Mouse (Mus musculus) MEL (cell line): Measurements from ENCODE around the gene Nudt14.

Experiments
- MAZ ChIP-seq: IDR thresholded peaks from 2 replicates; pipeline ENCODE4 v1.6.1; 2012; ENCODE audit warnings: low read depth, mild to moderate bottlenecking, inconsistent platforms, low read length, improper control_type of control experiment
- NELFE ChIP-seq: IDR thresholded peaks from 2 replicates; pipeline ENCODE4 v1.6.1; 2011; ENCODE audit warnings: low read depth, low read length, improper control_type of control experiment

GRCm38 (mm10) chr12:112974736-112975135, 32.8 kb upstream of the Nudt14 start:
- no peak for TF ChIP-seq MAZ
- no peak for TF ChIP-seq NELFE
